Mouse (Mus musculus) cerebellum, adult (tissue): ENCODE measurements around the gene Olfr159.

Experiments used
- ATAC-seq: cut with Nextera tagmentation; 2 replicates; pipeline ENCODE4 v1.9.2; 2017; ENCODE audit warnings: mild to moderate bottlenecking, moderate library complexity, mixed read lengths; ENCODE audit not compliant: insufficient number of reproducible peaks, low FRiP score, low TSS enrichment

Olfr159 gene

DNA sequence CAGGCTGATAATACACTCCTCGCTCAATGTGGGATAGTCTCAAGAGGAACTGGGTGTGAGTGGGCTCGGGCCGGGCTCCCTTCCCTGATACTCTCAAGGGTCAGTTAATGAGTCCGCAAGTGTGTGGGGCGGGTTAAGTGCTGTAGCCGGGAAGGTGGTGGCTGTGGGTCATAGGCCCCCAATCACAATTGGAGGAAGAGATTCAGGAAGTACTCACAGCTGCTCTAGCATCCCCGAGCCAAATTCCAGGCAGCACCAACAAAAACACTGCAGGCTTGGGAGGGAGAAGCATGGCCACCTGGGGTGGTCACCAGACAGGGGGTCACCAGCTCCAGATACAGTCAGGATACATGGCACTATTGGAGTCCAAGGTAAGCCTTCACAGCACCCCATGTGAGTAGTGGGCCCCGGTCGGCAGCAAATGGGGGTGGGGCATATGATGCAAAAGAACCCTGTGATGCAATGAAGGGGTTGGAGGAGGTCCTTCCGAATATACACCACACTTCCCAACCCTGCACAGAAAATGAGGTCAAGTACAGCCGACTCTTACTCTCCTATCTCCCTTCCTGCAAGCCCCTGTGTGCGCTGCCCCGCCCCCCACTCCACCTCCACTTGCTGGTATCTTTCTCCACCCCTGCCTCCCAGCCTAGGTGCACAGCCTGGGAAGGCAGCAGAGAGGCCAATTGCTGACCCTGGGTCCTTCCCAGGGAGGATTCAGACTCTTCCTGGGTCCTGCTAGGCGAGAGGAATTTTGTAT, 40.8 kb downstream of the Olfr159 start, which contains the start of gene Spaar:
Gene Spaar (plus strand): TSS at position 241 of the 757 bp plus-strand sequence.
- no peak for ATAC-seq

DNA sequence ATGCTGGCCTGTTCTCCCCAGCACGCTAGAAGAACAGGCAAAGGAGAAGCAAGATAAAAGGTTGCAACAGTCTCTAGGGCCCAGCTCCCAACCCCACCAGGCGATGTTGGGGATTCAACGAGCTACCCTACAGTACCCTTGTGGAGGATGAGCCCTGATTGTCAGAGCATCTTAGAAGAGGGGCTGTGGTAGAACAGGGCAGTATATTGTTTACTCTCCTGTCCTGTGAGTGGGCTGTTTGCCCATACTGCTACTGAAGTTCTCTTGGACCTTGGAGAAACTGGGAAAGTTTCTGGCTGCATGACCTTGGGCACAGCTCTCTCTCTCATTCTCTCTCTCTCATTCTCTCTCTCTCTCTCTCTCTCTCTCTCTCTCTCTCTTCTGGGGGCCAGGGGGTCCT, 41.7 kb downstream of the Olfr159 start:
- ATAC-seq, result no peak

DNA sequence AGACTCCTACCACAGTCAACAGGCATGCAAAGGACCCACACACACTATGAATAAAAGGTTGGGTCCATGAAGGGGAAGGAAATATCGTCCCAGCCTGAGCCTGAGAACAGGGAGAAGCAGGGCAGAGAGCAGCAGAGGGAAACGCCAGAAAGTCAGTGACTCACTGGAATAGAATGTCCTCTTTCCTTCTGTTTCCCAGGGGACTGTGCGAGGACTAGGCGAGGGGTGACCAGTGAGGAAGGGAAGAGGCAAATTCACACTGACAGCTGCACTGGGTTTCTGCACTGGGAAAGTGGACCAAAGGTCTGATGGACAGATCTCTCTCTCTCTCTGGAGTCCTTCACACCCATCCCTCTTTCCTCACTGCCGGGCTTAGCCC, 42.2 kb downstream of the Olfr159 start:
- no peak for ATAC-seq

DNA sequence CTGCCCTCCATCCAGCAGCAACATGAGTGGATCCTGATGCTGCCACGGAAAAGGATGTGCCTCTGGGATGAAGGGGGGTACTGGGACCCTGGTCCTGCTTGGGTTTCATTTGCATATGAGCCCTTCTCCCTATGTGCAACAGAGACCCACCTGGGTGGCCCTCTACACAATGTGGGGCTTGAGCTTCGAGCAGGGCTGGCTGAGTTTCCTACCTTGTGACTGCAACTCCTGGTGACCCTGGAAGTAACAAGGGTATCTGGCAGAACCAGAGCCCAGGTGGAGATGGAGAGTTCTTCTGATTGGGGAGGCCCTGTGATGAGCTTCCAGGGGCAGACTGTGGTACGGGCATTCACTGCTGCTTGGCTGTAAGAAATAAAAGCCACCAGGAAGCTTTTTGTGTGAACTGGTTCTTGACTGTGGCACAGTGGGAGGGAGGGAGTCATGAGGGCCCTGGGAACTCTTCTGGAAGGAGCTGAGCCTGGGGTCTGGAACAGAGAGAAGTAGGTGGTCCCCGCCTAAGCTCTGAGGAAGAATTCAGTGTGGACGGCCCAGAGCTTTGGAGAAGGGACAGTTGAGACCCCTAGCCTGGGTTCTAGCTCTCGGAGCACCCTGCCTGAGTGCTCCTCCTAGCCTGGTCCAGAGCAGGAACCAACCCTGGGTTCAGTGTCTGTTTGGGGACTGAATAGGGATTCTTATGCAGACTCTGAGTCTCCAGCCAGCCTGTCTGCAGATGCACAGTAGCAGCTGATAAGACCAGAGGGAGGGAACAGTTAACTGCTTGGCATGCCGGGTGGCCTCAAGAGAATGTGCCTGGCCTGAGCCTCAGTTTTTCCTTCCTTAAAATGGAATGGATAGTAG, 42.9 kb downstream of the Olfr159 start:
- no peak for ATAC-seq

DNA sequence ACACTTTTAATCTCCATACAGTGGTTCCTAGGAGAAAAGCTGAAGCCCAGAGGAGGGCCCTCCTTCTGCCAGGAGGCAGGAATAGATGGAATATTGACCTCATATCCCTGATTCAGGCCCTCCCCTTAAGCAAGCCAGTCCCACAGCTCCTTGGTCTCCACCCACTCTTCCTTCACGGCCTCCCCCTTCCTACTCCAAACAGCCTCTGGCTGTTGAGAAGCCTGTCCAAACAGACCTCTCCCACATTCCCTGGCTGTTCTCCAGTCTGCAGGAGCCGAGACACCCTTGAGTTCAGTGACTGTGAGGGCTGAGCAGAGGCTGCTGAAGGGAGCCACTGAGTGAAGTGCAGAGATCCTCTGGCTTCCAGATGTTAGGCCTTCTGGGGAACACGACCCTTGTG, 43.8 kb downstream of the Olfr159 start, which contains the start of gene Hrct1:
Gene Hrct1 (plus strand): TSS at position 194 of the 400 bp plus-strand sequence.
- ATAC-seq, result no peak

DNA sequence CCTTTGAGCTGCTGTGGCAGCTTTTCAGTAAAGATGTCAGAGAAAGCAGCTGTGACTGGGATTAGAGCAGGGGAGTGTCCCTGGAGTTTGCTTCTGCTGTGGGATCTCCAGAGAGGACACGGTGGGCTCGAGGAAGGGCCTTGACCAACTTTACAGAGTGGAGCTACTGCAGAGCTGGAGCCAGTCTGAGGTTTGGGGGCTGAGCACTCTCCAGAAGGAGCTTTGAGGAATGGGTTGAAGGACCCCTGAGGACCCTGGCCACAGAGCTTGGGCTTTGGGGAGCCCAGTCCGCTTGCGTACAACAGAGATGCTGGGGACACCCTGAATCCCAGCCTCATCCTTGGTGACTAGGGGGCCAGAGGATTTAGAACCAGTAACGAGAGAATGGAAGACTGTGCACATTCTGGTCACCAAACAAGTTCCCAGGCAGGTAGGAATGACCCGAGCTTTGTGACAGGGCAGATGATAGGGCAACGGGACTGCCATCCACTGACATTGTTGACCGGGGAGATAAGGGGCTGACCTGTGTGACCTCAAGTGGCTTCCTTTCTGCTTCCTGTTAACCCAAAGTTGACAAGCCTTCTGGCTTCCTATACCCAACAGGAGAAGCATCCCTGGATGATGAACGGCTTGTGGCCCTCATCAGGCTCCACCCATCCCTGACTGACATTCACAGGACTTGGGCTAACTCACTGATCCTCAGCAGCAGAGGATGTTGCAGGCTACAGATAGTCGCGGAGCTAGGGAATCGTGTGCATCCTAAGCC, 44.4 kb downstream of the Olfr159 start:
- no peak for ATAC-seq

DNA sequence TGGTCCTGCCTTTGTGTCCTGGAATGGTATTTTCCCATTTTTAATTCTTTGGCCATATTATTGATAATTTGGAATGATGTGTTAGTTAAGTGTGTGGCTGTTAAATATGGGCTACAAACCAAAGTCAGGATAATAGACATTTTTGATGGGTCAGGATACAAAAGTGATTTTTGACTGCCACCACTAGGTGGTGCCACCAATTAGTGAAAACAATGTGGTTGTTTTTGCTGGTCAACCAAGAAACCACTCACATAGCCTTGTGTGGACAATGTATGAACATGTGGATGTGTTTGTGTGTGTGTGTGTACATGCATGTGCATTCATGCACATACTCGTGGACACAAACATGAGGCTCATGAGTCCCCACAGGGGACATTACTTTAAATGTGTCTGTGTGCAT, 46.0 kb downstream of the Olfr159 start:
- no peak for ATAC-seq

DNA sequence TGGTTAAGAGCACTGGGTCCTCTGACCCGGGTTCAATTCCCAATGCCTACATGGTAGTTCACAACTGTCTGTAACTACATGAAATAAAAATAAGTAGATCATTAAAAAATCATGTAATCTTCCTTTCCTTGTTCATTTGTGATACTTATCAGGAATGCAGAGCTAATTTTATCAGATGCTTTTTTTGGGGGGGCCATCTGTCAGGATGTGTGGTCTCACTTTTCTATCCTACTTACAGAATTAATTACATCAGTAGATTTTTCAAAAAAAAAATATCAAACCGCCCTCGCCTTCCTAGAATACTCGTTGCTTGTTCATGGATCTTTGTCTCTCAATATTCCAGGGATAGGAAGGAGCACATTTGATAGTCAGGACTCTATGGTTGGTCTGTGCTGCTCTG, 48.6 kb downstream of the Olfr159 start:
- ATAC-seq, result no peak

DNA sequence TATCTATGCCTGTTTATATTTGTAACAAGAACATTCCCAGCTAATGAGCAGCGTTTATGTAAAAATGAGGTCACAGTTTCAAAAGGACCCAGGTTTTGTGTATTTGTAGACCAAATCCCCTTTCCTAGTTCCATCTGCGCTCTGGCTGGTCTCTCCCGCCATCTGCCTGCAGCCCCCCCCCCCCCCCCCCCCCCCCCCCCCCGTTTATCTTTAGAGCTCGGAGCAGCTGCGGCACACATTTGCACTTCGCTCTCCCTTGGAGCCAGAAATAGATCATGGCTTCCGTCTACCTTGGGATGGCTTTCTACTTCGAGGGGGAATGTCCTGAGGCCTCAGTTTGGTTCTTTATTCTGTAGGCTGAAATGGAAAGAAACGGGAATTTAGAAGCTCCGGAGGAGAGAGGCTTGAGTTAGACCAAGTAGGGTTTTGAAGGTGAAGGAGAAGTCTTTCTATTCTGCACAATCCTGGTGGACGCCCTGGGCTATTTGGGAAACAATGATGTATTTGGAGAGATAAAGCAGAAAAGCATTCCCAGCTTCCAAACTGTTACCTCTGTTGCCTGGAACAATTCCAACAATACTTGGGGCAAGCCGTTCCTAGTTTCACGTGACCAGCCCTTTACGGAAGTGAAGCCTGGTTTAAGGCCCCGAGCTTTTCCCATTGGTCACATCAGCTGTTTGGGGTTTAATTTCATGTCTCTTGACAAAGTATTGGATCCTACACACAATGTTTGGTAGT, 50.1 kb downstream of the Olfr159 start:
- ATAC-seq, result no peak
